In the genomic region with DNA sequence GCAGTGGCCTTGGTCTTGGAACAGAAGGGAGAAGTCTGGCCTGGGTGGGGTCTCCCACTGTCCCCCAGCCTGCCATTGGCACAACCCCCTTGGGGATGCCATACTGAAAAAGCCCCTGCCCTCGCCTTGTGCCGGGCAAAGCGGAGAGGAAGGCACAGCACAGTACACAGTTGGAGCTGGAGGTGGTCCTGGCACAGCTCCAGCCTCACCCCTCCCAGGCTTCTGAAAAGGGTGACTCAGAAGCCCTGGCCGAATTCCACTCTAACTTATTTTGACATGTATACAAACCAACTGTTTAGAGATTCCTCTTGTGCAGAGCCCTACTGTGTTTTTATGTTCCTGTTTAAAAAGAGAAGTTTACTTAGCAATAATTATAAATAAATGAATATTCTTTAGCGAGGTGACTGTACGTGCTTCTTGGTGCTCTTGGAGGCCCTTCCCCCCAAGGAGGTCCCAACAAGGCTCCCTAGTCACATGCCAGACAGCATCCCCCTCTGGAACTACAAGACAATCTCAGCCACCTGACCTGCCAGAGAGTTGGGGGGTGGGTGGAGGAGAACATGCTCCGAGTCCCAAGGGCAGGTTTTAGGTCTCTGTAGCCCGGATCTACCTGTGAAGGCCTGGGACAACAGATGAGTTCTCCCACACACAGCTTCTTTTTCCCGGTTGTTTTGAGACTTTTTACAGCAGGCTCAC, we compare ENCODE assay signal across 8 mouse cellular contexts. TPM values are rescaled to one million over a fixed set of nuclear protein-coding genes. Genes with fewer than 3 reads are reported as not detected.
DNase-seq lines count a peak whose midpoint lies in the region; ATAC-seq lines count a peak whose summit lies in the region.

No protein-coding gene starts in this region.

- H3K36me3 ChIP-seq in hindbrain, embryonic 10.5 days, result peaks cover 100% of the 10 kb centered on the region
- H3K36me3 ChIP-seq in hindbrain, embryonic 11.5 days (ENCODE audit: control insufficient read depth, insufficient read depth, low read length), result peaks cover 30% of the 10 kb centered on the region; the same call in 1 of the 2 replicates
- H3K36me3 ChIP-seq in embryonic facial prominence, embryonic 10.5 days (replicated peaks), result peaks cover 100% of the 10 kb centered on the region
- H3K36me3 ChIP-seq in hindbrain, embryonic 14.5 days (replicated peaks; ENCODE audit: control insufficient read depth, insufficient read depth), result peaks cover 98% of the 10 kb centered on the region
- H3K36me3 ChIP-seq in liver, embryonic 11.5 days (ENCODE audit: control insufficient read depth, insufficient read depth, low read length), result peaks cover 45% of the 10 kb centered on the region

- no peaks in the 10 kb centered on the region for H3K27me3 ChIP-seq in hindbrain, embryonic 10.5 days (ENCODE audit: insufficient read depth, poor library complexity, severe bottlenecking)
- no peaks in the 10 kb centered on the region for H3K27me3 ChIP-seq in hindbrain, embryonic 11.5 days (ENCODE audit: control insufficient read depth, insufficient read depth, low read length)
- no peaks in the 10 kb centered on the region for H3K27me3 ChIP-seq in embryonic facial prominence, embryonic 10.5 days (replicated peaks; ENCODE audit: low read depth, poor library complexity, severe bottlenecking)
- H3K27me3 ChIP-seq in hindbrain, embryonic 14.5 days (ENCODE audit: control insufficient read depth, insufficient read depth, low read length), result no peaks in the 10 kb centered on the region
- H3K27me3 ChIP-seq in liver, embryonic 11.5 days (replicated peaks; ENCODE audit: control insufficient read depth, insufficient read depth, low read length), result no peaks in the 10 kb centered on the region

- peak; percentile 3 for DNase-seq in hindbrain, embryonic 10.5 days (ENCODE audit: low spot score)
- no peak for DNase-seq in hindbrain, embryonic 11.5 days (ENCODE audit: low spot score)
- DNase-seq in MN1 (ENCODE audit: low spot score), result peak; percentile 73
- peak; percentile 9 for DNase-seq in embryonic facial prominence, embryonic 10.5 days (ENCODE audit: low spot score)
- DNase-seq in hindbrain, embryonic 14.5 days (ENCODE audit: low spot score), result no peak
- DNase-seq in lung, adult 18-20 months, result peak; percentile 82 to 88
- peak; percentile 37 to 55 for DNase-seq in thymus, postnatal 36 days
- no peak for DNase-seq in liver, embryonic 11.5 days (ENCODE audit: low spot score)

- peaks cover 7% of the 10 kb centered on the region; the same call in 1 of the 2 replicates for H3K4me1 ChIP-seq in hindbrain, embryonic 10.5 days (replicated peaks)
- H3K4me1 ChIP-seq in hindbrain, embryonic 11.5 days (replicated peaks; ENCODE audit: control insufficient read depth, insufficient read depth, low read length), result no peaks in the 10 kb centered on the region
- H3K4me1 ChIP-seq in embryonic facial prominence, embryonic 10.5 days, result peaks cover 6% of the 10 kb centered on the region; the same call in 1 of the 2 replicates
- H3K4me1 ChIP-seq in hindbrain, embryonic 14.5 days (replicated peaks; ENCODE audit: control insufficient read depth, insufficient read depth, low read length), result no peaks in the 10 kb centered on the region; the same call in 1 of the 2 replicates
- H3K4me1 ChIP-seq in liver, embryonic 11.5 days (replicated peaks; ENCODE audit: control insufficient read depth, insufficient read depth, low read length), result no peaks in the 10 kb centered on the region

- no peak overlapping the region for H3K9ac ChIP-seq in hindbrain, embryonic 11.5 days (ENCODE audit: low read depth, low read length)
- no peak overlapping the region for H3K9ac ChIP-seq in hindbrain, embryonic 14.5 days
- H3K9ac ChIP-seq in liver, embryonic 11.5 days (ENCODE audit: low read depth, low read length), result no peak overlapping the region

- H3K9me3 ChIP-seq in hindbrain, embryonic 10.5 days, result no peaks in the 10 kb centered on the region
- no peaks in the 10 kb centered on the region for H3K9me3 ChIP-seq in hindbrain, embryonic 11.5 days (ENCODE audit: control insufficient read depth, low read length)
- H3K9me3 ChIP-seq in embryonic facial prominence, embryonic 10.5 days, result no peaks in the 10 kb centered on the region
- no peaks in the 10 kb centered on the region for H3K9me3 ChIP-seq in hindbrain, embryonic 14.5 days (ENCODE audit: control insufficient read depth, low read length)
- H3K9me3 ChIP-seq in liver, embryonic 11.5 days (ENCODE audit: control insufficient read depth, low read length), result no peaks in the 10 kb centered on the region

- no peak overlapping the region for H3K4me3 ChIP-seq in hindbrain, embryonic 10.5 days
- no peak overlapping the region for H3K4me3 ChIP-seq in hindbrain, embryonic 11.5 days (ENCODE audit: low read depth, low read length)
- no peak overlapping the region for H3K4me3 ChIP-seq in embryonic facial prominence, embryonic 10.5 days
- no peak overlapping the region for H3K4me3 ChIP-seq in hindbrain, embryonic 14.5 days (replicated peaks; ENCODE audit: low read length)
- H3K4me3 ChIP-seq in liver, embryonic 11.5 days (ENCODE audit: low read depth, low read length), result no peak overlapping the region

- no peak overlapping the region for H3K27ac ChIP-seq in hindbrain, embryonic 10.5 days
- H3K27ac ChIP-seq in hindbrain, embryonic 11.5 days (ENCODE audit: low read depth, low read length), result no peak overlapping the region
- H3K27ac ChIP-seq in embryonic facial prominence, embryonic 10.5 days (replicated peaks), result no peak overlapping the region
- 0 out of 2 replicates have a peak overlapping the region, but pooled peaks have one; percentile 38 for H3K27ac ChIP-seq in hindbrain, embryonic 14.5 days
- H3K27ac ChIP-seq in liver, embryonic 11.5 days (ENCODE audit: low read depth, low read length), result no peak overlapping the region

- ATAC-seq in hindbrain, embryonic 11.5 days (ENCODE audit: low FRiP score), result no peak
- ATAC-seq in hindbrain, embryonic 14.5 days (ENCODE audit: low FRiP score), result 0 out of 2 replicates have a peak, but pooled peaks have one; percentile 34
- no peak for ATAC-seq in liver, embryonic 11.5 days (replicated peaks; ENCODE audit: low FRiP score)

- 90% methylated on average over 9 of the region's 9 CpGs for WGBS in hindbrain, embryonic 10.5 days
- WGBS in hindbrain, embryonic 11.5 days, result 92% methylated on average over 9 of the region's 9 CpGs
- WGBS in embryonic facial prominence, embryonic 10.5 days, result 89% methylated on average over 9 of the region's 9 CpGs
- WGBS in hindbrain, embryonic 14.5 days, result 71% methylated on average over 9 of the region's 9 CpGs
- WGBS in liver, embryonic 11.5 days, result 81% methylated on average over 9 of the region's 9 CpGs

- no peak overlapping the region for H3K4me2 ChIP-seq in hindbrain, embryonic 11.5 days (replicated peaks; ENCODE audit: low read depth, low read length)
- H3K4me2 ChIP-seq in hindbrain, embryonic 14.5 days (replicated peaks), result no peak overlapping the region
- H3K4me2 ChIP-seq in liver, embryonic 11.5 days, result no peak overlapping the region

RNA-seq across cellular contexts. Expression of a gene that starts 22.7 kb away (rescaled TPM):
- polyA plus RNA-seq in hindbrain, embryonic 10.5 days (2016; fragmentation: Nextera tagmentation; extraction: Ambion mirVana), result 429 and 446 TPM in 2 replicates
- 331 and 352 TPM in 2 replicates for polyA plus RNA-seq in hindbrain, embryonic 11.5 days (2014; fragmentation: Nextera tagmentation; extraction: Ambion mirVana)
- polyA plus RNA-seq in embryonic facial prominence, embryonic 10.5 days (2016; fragmentation: Nextera tagmentation; extraction: Ambion mirVana), result 522 and 534 TPM in 2 replicates
- polyA plus RNA-seq in hindbrain, embryonic 14.5 days (2014; fragmentation: Nextera tagmentation; extraction: Ambion mirVana), result 198 and 205 TPM in 2 replicates
- polyA plus RNA-seq in liver, embryonic 11.5 days (2014; fragmentation: Nextera tagmentation; extraction: Ambion mirVana), result 259 and 268 TPM in 2 replicates

Comparison
In these comparisons a context has a peak if more than half of its experiments do, and no peak if none do; other contexts are left out.
1. DNase-seq: peak in hindbrain, embryonic 10.5 days (single experiment), MN1 (single experiment), embryonic facial prominence, embryonic 10.5 days (single experiment), lung, adult 18-20 months (2 of 2) and thymus, postnatal 36 days (2 of 2); none in hindbrain, embryonic 11.5 days (single experiment), hindbrain, embryonic 14.5 days (single experiment) and liver, embryonic 11.5 days (single experiment).